Mouse (Mus musculus) gastrocnemius, postnatal 4 days (tissue): Measurements from ENCODE around the gene Ldb3. TPM values are rescaled to one million over a fixed set of nuclear protein-coding genes. Genes with fewer than 3 reads are reported as not detected.

Source experiments
- DNase-seq, 2 experiments: peaks; one replicate each; pipeline ENCODE4 v3.0.0; 2021 to 2022; ENCODE audit warnings: low spot score in 2 of 2, mixed read lengths in 2 of 2
- total RNA-seq, 2 experiments: library from RNA; stranded (reverse); gene quantifications; 2 replicates each; pipeline ENCODE4 v1.2.3; 2021

Ldb3 gene
- total RNA-seq, 2 experiments from 2014 or later = 1,045 to 1,064 TPM

- no peak for DNase-seq
These were observed 2.5 kb upstream of the Ldb3 start for GRCm38 (mm10) chr14:34590743-34591675.

GRCm38 (mm10) chr14:34590017-34590570 is 1.6 kb upstream of the Ldb3 start:
- no peak for DNase-seq

- DNase-seq = no peak
These were observed 767 bp upstream of the Ldb3 start for GRCm38 (mm10) chr14:34589185-34589713.

- no peak for DNase-seq
These were observed 477 bp downstream of the Ldb3 start for GRCm38 (mm10) chr14:34588005-34588404.

GRCm38 (mm10) chr14:34586871-34587270 is 1.6 kb downstream of the Ldb3 start:
- no peak for DNase-seq

GRCm38 (mm10) chr14:34585358-34586105 is 3.0 kb downstream of the Ldb3 start:
- no peak for DNase-seq

- DNase-seq = peak in 1 of 2 experiments; percentile 54
These were observed 5.6 kb downstream of the Ldb3 start for GRCm38 (mm10) chr14:34582740-34583427.

GRCm38 (mm10) chr14:34576858-34577257 is 11.6 kb downstream of the Ldb3 start:
- DNase-seq = no peak

- peak in 1 of 2 experiments; percentile 52 for DNase-seq
These were observed 14.4 kb downstream of the Ldb3 start for GRCm38 (mm10) chr14:34574068-34574467.

GRCm38 (mm10) chr14:34573348-34573913 is 15.1 kb downstream of the Ldb3 start:
- no peak for DNase-seq

GRCm38 (mm10) chr14:34571610-34572387 is 16.7 kb downstream of the Ldb3 start:
- no peak for DNase-seq

- DNase-seq = no peak
These were observed 17.6 kb downstream of the Ldb3 start for GRCm38 (mm10) chr14:34570903-34571302.

GRCm38 (mm10) chr14:34570294-34570693 is 18.2 kb downstream of the Ldb3 start:
- peak; percentile 56 to 78 for DNase-seq

- DNase-seq = no peak
These were observed 18.8 kb downstream of the Ldb3 start for GRCm38 (mm10) chr14:34569534-34570194.

GRCm38 (mm10) chr14:34568626-34569025 is 19.9 kb downstream of the Ldb3 start:
- no peak for DNase-seq

GRCm38 (mm10) chr14:34567697-34568096 is 20.8 kb downstream of the Ldb3 start:
- DNase-seq = no peak

GRCm38 (mm10) chr14:34566530-34566929 is 22.0 kb downstream of the Ldb3 start:
- no peak for DNase-seq

GRCm38 (mm10) chr14:34565711-34566110 is 22.8 kb downstream of the Ldb3 start:
- peak in 1 of 2 experiments; percentile 69 for DNase-seq

- DNase-seq = no peak
These were observed 23.8 kb downstream of the Ldb3 start for GRCm38 (mm10) chr14:34564646-34565045.
